ENCODE assay signal across 12 mouse cellular contexts in genomic region chr17:79568401-79568800, GRCm38 (mm10). TPM values are rescaled to one million over a fixed set of nuclear protein-coding genes. Genes with fewer than 3 reads are reported as not detected.
DNase-seq lines count a peak whose midpoint lies in the region; ATAC-seq and TF ChIP-seq lines count a peak whose summit lies in the region.
"Had no signal": no experiment of that assay in that cellular context is flagged by ENCODE, and none has a peak within 500 bp of the region (broad histone marks: within the 10 kb centered on the region; RNA-seq: fewer than 3 reads in every experiment).

No protein-coding gene starts in this region.

- ATAC-seq in intestine, postnatal 0 days, result no peak
- no peak for ATAC-seq in intestine, embryonic 15.5 days
- no peak for ATAC-seq in midbrain, embryonic 14.5 days (ENCODE audit: low FRiP score, low TSS enrichment)
- no peak for ATAC-seq in stomach, postnatal 0 days (ENCODE audit: low FRiP score, low TSS enrichment)

- no peaks in the 10 kb centered on the region for H3K9me3 ChIP-seq in intestine, postnatal 0 days (ENCODE audit: control insufficient read depth)
- no peaks in the 10 kb centered on the region for H3K9me3 ChIP-seq in intestine, embryonic 15.5 days
- H3K9me3 ChIP-seq in midbrain, embryonic 14.5 days (ENCODE audit: control insufficient read depth, low read length), result no peaks in the 10 kb centered on the region
- no peaks in the 10 kb centered on the region for H3K9me3 ChIP-seq in midbrain, embryonic 10.5 days (replicated peaks)
- no peaks in the 10 kb centered on the region for H3K9me3 ChIP-seq in stomach, postnatal 0 days (ENCODE audit: control insufficient read depth, low read length)
- H3K9me3 ChIP-seq: lung, embryonic 15.5 days had no signal

- 87% methylated on average over 1 of the region's 1 CpGs for WGBS in intestine, postnatal 0 days
- WGBS in intestine, embryonic 15.5 days, result 88% methylated on average over 1 of the region's 1 CpGs
- WGBS in midbrain, embryonic 14.5 days, result 87% methylated on average over 1 of the region's 1 CpGs
- 86% methylated on average over 1 of the region's 1 CpGs for WGBS in midbrain, embryonic 10.5 days
- WGBS in stomach, postnatal 0 days, result 77% methylated on average over 1 of the region's 1 CpGs

- TF ChIP-seq EP300 in stomach, postnatal 0 days (optimal IDR thresholded peaks at IDR 0.05), result no peak

- H3K9ac ChIP-seq in intestine, postnatal 0 days (ENCODE audit: low read depth, low read length), result no peak overlapping the region
- no peak overlapping the region for H3K9ac ChIP-seq in intestine, embryonic 15.5 days
- H3K9ac ChIP-seq in midbrain, embryonic 14.5 days (replicated peaks; ENCODE audit: low read length), result no peak overlapping the region
- no peak overlapping the region for H3K9ac ChIP-seq in stomach, postnatal 0 days (ENCODE audit: low read length)
- H3K9ac ChIP-seq: lung, embryonic 15.5 days had no signal

- H3K27ac ChIP-seq in intestine, postnatal 0 days (ENCODE audit: low read depth, low read length), result no peak overlapping the region
- H3K27ac ChIP-seq in intestine, embryonic 15.5 days, result no peak overlapping the region
- H3K27ac ChIP-seq in midbrain, embryonic 14.5 days (replicated peaks; ENCODE audit: low read depth, low read length), result no peak overlapping the region
- H3K27ac ChIP-seq in midbrain, embryonic 10.5 days (replicated peaks), result no peak overlapping the region
- no peak overlapping the region for H3K27ac ChIP-seq in stomach, postnatal 0 days (replicated peaks)
- H3K27ac ChIP-seq: lung, embryonic 15.5 days had no signal

- H3K4me3 ChIP-seq in intestine, postnatal 0 days (ENCODE audit: low read depth, low read length), result no peak overlapping the region
- H3K4me3 ChIP-seq in intestine, embryonic 15.5 days (replicated peaks), result no peak overlapping the region
- H3K4me3 ChIP-seq in midbrain, embryonic 14.5 days (replicated peaks; ENCODE audit: low read depth, low read length), result no peak overlapping the region
- H3K4me3 ChIP-seq in midbrain, embryonic 10.5 days, result no peak overlapping the region
- no peak overlapping the region for H3K4me3 ChIP-seq in stomach, postnatal 0 days (ENCODE audit: low read depth, low read length)
- H3K4me3 ChIP-seq: lung, embryonic 15.5 days had no signal

- TF ChIP-seq CTCF in intestine, postnatal 0 days (IDR thresholded peaks at IDR 0.05; ENCODE audit: low read depth), result peak; percentile 64
- peak; percentile 75 for TF ChIP-seq CTCF in stomach, postnatal 0 days (IDR thresholded peaks at IDR 0.05; ENCODE audit: low read depth)

- H3K36me3 ChIP-seq in intestine, postnatal 0 days (ENCODE audit: control insufficient read depth, insufficient read depth), result no peaks in the 10 kb centered on the region
- no peaks in the 10 kb centered on the region for H3K36me3 ChIP-seq in intestine, embryonic 15.5 days
- no peaks in the 10 kb centered on the region for H3K36me3 ChIP-seq in midbrain, embryonic 14.5 days (ENCODE audit: control insufficient read depth, insufficient read depth, low read length)
- H3K36me3 ChIP-seq in midbrain, embryonic 10.5 days, result no peaks in the 10 kb centered on the region
- no peaks in the 10 kb centered on the region for H3K36me3 ChIP-seq in stomach, postnatal 0 days (ENCODE audit: control insufficient read depth, insufficient read depth, low read length)
- H3K36me3 ChIP-seq: lung, embryonic 15.5 days had no signal

- no peaks in the 10 kb centered on the region for H3K27me3 ChIP-seq in intestine, postnatal 0 days (replicated peaks; ENCODE audit: control insufficient read depth, insufficient read depth, low read length)
- H3K27me3 ChIP-seq in intestine, embryonic 15.5 days (replicated peaks), result no peaks in the 10 kb centered on the region
- H3K27me3 ChIP-seq in midbrain, embryonic 14.5 days (ENCODE audit: control insufficient read depth, insufficient read depth, low read length), result no peaks in the 10 kb centered on the region
- H3K27me3 ChIP-seq in midbrain, embryonic 10.5 days (ENCODE audit: low read depth, poor library complexity, severe bottlenecking), result no peaks in the 10 kb centered on the region
- no peaks in the 10 kb centered on the region for H3K27me3 ChIP-seq in stomach, postnatal 0 days (ENCODE audit: control insufficient read depth, insufficient read depth, low read length)
- H3K27me3 ChIP-seq: lung, embryonic 15.5 days had no signal

- peak; percentile 17 for DNase-seq in embryo, embryonic 10 days (ENCODE audit: low spot score)
- DNase-seq in embryo, embryonic 11 days, result no peak
- peak; percentile 73 for DNase-seq in midbrain, embryonic 14.5 days
- DNase-seq in midbrain, embryonic 10.5 days (ENCODE audit: low spot score), result no peak
- no peak for DNase-seq in stomach, postnatal 0 days (ENCODE audit: low spot score)
- no peak for DNase-seq in neural tube, embryonic 10.5 days (ENCODE audit: extremely low spot score, low spot score)
- DNase-seq: adrenal gland, postnatal 36 days; cerebellum, adult 9-11 months; gastrocnemius, postnatal 36 days had no signal

- no peaks in the 10 kb centered on the region for H3K4me1 ChIP-seq in intestine, postnatal 0 days (replicated peaks; ENCODE audit: control insufficient read depth, insufficient read depth, low read length)
- H3K4me1 ChIP-seq in intestine, embryonic 15.5 days (replicated peaks), result 0 out of 2 replicates have a peak, but pooled peaks cover 5% of the 10 kb centered on the region
- no peaks in the 10 kb centered on the region for H3K4me1 ChIP-seq in midbrain, embryonic 14.5 days (ENCODE audit: control insufficient read depth, insufficient read depth, low read length)
- peaks cover 13% of the 10 kb centered on the region for H3K4me1 ChIP-seq in midbrain, embryonic 10.5 days
- H3K4me1 ChIP-seq in stomach, postnatal 0 days (replicated peaks; ENCODE audit: control insufficient read depth, insufficient read depth), result no peaks in the 10 kb centered on the region

- H3K4me2 ChIP-seq in intestine, postnatal 0 days (replicated peaks; ENCODE audit: low read depth), result no peak overlapping the region
- H3K4me2 ChIP-seq in intestine, embryonic 15.5 days (replicated peaks), result no peak overlapping the region
- no peak overlapping the region for H3K4me2 ChIP-seq in midbrain, embryonic 14.5 days (ENCODE audit: low read length)
- H3K4me2 ChIP-seq in stomach, postnatal 0 days (replicated peaks; ENCODE audit: low read depth), result no peak overlapping the region
- H3K4me2 ChIP-seq: lung, embryonic 15.5 days had no signal

RNA-seq across cellular contexts. Expression of gene Rmdn2, which starts 43.3 kb away (rescaled TPM):
- 13.4 and 14.1 TPM in 2 replicates for polyA plus RNA-seq in intestine, postnatal 0 days (2015; fragmentation: Nextera tagmentation; extraction: Ambion mirVana)
- polyA plus RNA-seq in intestine, embryonic 15.5 days (2015; fragmentation: Nextera tagmentation; extraction: Ambion mirVana), result 9.7 and 10.2 TPM in 2 replicates
- polyA plus RNA-seq in midbrain, embryonic 14.5 days (2014; fragmentation: Nextera tagmentation; extraction: Ambion mirVana), result 7.7 and 8.8 TPM in 2 replicates
- 3.8 and 5.0 TPM in 2 replicates for polyA plus RNA-seq in midbrain, embryonic 10.5 days (2016; fragmentation: Nextera tagmentation; extraction: Ambion mirVana)
- polyA plus RNA-seq in stomach, postnatal 0 days (2015; fragmentation: Nextera tagmentation; extraction: Ambion mirVana), result 7.2 and 9.0 TPM in 2 replicates

Comparison
In these comparisons a context has a peak if more than half of its experiments do, and no peak if none do; other contexts are left out.
1. DNase-seq: peak in embryo, embryonic 10 days (single experiment) and midbrain, embryonic 14.5 days (single experiment); none in embryo, embryonic 11 days (single experiment), midbrain, embryonic 10.5 days (single experiment), stomach, postnatal 0 days (single experiment) and neural tube, embryonic 10.5 days (single experiment).